Mouse (Mus musculus): ENCODE measurements at regions not wholly inside any gene's neighbourhood (a gene's known extent, or its start where the extent isn't known, plus 50 kb on each side); places are given as distances from the start of the nearest gene placed in this dataset.

DNA sequence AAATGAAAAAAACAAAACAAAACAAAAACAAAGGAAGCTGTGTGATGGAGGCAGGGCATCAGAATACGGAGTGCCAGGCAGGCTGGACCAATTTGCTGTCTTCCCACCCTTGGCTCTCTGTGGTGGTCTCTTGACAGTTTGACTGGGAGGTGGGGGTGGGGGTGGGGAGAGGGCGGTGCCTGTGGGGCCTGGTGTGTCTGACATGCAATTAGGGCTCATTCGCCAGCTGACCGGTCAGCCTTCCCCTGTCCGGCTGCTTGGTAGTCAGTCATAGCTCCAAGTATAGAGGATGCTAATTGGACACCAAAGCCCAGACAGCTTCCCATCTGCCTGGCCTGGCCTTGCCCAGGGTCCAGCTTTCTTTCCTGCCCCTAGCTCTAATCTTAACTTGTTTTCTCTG is 225.8 kb upstream of the 4930535I16Rik start:
- DNase-seq (ENCODE audit: low spot score in 2 of 2) = no peak
- intact Hi-C loops (cut with DNase I) = loop anchor here (2.0 to 5.0 kb wide), 4 partner anchors 55 to 519 kb away; no protein-coding TSS in a partner anchor

- DNase-seq (ENCODE audit: low spot score in 2 of 2) = peak; percentile 64 to 76
- intact Hi-C loops (cut with DNase I) = loop anchor here (2.0 to 5.0 kb wide), 4 partner anchors 56 to 519 kb away; no protein-coding TSS in a partner anchor
These were observed 225.4 kb upstream of the 4930535I16Rik start for GRCm38 (mm10) chr4:124143226-124143625.

DNA sequence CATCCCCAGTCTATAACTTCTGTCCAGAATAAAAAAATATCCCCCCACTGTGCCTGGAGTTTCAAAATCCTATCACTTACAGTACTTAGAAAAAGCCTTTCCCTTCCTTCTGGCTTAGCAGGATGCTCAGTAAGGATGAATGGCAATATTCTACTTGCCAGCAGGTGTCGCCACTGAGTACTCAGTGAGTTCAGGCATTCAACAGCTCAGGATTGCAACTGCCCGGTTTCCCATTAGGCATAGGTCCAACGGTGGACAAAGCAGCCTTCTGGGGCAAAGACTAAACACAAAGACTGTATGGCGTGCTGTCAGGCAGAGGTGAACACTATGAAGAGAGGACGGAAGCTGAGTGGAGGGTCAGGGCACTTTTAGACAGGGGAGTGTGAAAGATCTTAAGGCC is 224.3 kb upstream of the 4930535I16Rik start:
- DNase-seq (ENCODE audit: low spot score in 2 of 2) = peak; percentile 95 to 97
- intact Hi-C loops (cut with DNase I) = loop anchor here (2.0 to 5.0 kb wide), 4 partner anchors 57 to 520 kb away; no protein-coding TSS in a partner anchor

- intact Hi-C loops (cut with DNase I) = no loop called here
- peak; percentile 40 to 42 for DNase-seq (ENCODE audit: low spot score in 2 of 2)
These were observed 217.3 kb upstream of the 4930535I16Rik start for GRCm38 (mm10) chr4:124135165-124135470.

DNA sequence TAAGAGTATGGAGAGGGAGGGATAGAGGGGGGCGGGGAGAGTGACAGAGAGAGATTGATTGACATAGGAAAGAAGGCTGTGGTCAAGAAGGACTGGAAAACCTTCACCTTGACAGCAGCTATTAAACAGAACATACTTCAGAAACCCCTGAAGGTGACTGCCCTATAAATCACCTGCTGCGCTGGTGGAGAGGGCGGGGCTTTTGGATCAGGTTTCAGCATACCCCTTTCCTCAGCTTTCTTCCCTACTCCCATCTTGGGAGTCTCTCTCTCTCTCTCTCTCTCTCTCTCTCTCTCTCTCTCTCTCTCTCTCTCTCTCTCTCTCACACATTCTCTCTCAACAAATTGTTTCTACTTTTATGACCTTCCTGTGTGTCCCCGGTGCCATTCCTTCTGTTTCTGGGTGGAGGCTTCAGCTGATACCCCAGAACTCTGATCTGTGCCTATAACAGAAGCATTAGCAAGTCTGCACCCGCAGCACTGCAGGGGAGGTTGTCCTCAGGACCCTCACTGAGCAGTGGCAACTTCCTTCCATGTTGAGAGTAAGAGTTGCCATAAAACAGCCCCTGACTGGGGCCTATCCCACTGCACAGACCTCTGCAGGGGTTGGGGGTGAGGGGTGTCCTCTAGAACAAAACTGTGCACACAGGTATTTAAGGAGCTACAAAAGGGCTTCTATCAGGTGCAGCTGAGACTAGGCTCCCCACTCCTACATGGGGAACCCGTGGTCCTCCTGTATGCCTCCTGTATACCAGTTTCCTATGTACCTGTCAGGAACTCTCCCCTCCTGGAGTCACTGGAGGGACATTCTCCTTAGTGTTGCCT is 216.7 kb upstream of the 4930535I16Rik start:
- no peak for DNase-seq (ENCODE audit: low spot score in 2 of 2)
- intact Hi-C loops (cut with DNase I) = no loop called here

DNA sequence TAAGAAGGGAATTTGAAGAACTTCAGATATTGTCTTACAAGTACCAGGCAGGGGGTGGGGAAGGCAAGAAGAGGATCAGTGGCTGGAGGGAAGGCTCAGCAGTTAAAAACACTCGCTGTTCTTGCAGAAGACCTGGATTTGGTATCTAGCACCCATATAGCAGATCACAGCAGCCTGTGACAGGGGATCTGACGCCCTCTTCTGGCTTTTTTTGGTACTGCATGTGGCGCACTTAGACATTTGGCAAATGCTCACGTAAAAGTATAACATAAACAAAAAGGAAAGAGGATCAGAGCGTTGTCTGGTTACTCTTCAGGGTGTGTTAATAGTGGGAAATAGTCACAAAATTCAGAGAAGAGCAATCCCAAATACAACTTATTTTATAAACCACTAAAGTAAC is 213.1 kb upstream of the 4930535I16Rik start:
- intact Hi-C loops (cut with DNase I) = no loop called here
- DNase-seq (ENCODE audit: low spot score in 2 of 2) = no peak

DNA sequence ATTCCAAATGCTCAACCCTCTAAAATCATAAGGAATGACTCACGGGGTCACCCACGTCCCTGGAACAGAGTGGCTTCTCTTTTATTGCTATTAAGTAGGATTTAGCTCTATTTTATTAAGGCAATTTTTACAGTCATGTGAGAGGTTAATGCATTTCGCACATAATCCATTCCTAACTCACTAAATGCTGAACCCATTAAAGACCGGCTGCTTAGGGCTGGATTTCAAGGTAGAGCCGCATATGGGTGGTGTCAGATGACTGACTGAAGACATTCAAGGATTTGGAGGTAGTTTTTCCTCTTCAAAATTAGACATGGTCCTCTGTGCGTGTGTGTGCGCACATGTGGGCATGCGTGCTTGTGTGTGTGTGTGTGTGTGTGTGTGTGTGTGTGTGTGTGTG is 208.4 kb upstream of the 4930535I16Rik start:
- intact Hi-C loops (cut with DNase I) = no loop called here
- no peak for DNase-seq (ENCODE audit: low spot score in 2 of 2)

DNA sequence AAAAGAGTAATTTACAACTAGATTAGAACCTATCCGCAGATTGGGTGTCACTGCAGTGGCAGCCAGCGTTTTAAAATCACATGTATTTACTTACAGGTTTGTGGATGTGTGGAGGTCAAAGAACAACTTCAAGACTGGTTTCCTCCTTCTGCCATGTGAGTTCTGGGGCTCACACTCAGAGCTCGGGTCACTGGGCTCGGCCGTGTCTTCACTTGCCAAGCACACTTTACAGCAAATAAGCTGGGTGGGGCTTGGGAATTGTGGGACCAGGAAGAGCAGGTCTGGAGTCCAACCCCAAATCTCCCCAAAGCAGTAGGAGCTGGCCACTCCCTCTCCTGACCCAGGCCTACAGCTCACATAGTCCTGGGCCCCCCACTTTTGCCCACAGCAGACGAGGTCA is 202.5 kb upstream of the 4930535I16Rik start:
- DNase-seq (ENCODE audit: low spot score in 2 of 2) = no peak
- intact Hi-C loops (cut with DNase I) = no loop called here

DNA sequence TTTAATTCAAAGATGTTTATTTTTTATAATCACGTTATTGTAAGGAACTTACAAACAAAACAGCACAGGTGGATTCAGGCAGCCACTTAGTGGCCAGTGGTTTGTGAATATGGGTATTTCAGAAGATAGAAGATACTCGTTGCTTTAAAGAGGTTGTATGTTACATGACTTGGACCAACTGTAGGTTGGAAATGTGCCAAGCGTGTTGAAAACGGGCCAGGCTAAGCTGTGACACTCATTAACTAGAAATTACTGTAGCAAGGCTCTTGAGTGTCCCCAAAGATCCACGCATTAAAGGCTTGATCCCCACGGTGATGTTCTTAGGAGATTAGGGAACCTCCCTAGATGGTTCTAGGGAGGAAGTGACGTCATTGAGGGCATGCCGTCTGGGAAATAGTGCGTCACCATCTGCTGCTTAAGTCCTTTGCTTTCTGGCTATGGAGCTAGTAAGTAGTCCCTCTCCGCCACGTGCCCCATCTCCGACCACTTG is 196.1 kb upstream of the 4930535I16Rik start:
- DNase-seq (ENCODE audit: low spot score in 2 of 2) = no peak
- intact Hi-C loops (cut with DNase I) = no loop called here

DNA sequence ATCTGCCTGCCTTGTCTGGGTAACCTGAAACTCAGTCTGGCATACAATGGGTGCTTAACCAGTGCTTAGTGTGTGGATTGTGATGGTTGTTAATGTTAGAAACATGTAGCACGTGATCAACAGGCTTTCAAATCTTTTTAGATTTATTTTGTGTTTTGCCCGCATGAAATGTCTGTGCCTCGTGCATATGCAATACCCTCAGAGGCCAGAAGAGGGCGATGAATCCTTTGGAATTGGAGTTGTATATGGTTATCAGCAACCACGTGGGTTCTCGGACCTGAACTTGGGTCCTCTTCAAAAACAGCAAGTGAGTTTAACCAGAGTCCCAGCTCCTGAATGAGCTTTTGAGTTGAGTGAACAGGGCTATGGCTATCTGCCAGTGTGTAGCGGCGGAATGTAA is 192.9 kb upstream of the 4930535I16Rik start:
- peak in 1 of 2 experiments; percentile 7 for DNase-seq (ENCODE audit: low spot score in 2 of 2)
- intact Hi-C loops (cut with DNase I) = no loop called here

GRCm38 (mm10) chr4:124109371-124109770 is 191.5 kb upstream of the 4930535I16Rik start:
- intact Hi-C loops (cut with DNase I) = no loop called here

DNA sequence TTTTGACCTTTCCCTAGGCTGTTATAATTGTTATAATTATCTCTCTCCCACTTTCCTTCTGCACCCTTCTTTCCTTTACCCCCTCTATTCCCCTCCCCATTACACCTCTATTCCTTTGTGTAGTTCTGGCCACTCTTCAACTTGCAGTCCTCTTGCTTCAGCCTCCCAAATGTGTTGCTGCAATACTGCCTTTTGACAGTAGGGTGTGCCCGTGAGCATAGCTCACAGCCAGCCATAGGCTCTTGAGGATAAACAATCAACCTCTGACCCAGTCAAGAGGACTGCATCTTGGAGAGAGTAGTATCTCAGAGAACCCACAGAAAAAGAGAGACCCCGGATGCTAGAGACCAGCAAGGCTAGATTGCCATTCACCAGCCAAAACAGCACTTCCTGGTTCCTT is 184.9 kb upstream of the 4930535I16Rik start:
- DNase-seq (ENCODE audit: low spot score in 2 of 2) = no peak
- intact Hi-C loops (cut with DNase I) = no loop called here

More at GRCm38 (mm10) chr4:124109371-124109770, 191.5 kb upstream of the 4930535I16Rik start:
- peak; percentile 25 to 41 for DNase-seq (ENCODE audit: low spot score in 2 of 2)

DNA sequence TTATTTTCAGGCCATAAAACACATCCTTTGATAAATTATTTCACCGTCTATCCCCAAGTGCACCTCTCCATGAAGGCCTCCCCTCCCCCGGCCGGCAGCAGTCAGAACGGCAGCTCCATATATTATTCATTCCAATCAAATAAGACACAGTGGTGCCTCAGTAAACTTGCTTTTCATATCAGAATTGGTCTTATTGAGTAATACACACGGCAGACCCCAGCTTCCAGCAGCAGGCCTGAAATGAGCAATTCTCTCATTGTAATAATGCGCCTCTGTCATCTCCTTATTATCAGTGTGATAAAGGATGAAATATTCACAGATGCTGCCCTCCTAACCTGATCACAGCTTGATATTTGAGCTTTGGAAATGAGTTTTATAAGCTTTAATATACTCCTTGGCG is 169.0 kb upstream of the 4930535I16Rik start:
- DNase-seq (ENCODE audit: low spot score in 2 of 2) = no peak
- intact Hi-C loops (cut with DNase I) = no loop called here

DNA sequence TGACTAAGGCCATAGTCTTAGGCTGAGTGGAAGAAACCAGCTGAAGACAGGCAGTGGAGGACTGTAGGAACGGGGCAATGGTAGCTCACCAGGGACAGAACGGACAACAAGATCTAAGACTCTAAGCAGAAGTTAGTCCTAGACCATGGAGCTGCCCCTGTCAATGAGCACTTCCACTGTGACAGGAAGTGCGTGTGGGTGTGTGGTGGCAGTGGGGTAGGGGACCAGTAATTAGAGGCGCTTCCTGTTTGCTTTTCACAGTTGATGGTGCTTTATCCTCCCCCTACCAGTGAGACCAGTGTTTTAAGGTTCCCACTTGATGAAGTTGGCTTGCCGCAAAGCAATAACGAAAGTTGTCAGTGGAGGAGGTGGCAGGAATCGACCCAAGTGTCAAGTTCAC is 168.4 kb upstream of the 4930535I16Rik start:
- intact Hi-C loops (cut with DNase I) = no loop called here
- no peak for DNase-seq (ENCODE audit: low spot score in 2 of 2)

GRCm38 (mm10) chr4:124079603-124080002 is 161.8 kb upstream of the 4930535I16Rik start:
- intact Hi-C loops (cut with DNase I) = no loop called here
- no peak for DNase-seq (ENCODE audit: low spot score in 2 of 2)

GRCm38 (mm10) chr4:124075551-124075950 is 157.7 kb upstream of the 4930535I16Rik start:
- intact Hi-C loops (cut with DNase I) = no loop called here
- no peak for DNase-seq (ENCODE audit: low spot score in 2 of 2)

DNA sequence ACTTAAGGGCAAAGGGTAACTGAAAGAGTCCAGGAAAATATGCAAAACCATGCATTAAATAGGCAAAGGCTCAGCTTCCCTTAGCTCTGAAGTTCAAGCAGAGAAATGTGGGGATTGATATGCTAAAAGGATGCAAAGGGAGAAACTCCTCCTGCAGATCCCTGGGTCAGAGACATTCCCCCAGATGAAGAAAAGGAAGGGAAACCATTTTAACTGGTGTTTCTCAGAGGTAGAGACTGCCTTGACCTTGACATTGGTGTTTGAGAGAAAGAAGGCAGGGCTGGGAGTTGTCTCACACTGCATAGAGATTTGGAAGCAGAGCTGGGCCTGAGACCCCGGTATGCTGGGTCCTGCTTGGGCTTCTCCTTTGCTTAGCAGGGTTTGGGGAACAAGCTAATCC is 155.8 kb upstream of the 4930535I16Rik start:
- no peak for DNase-seq (ENCODE audit: low spot score in 2 of 2)
- intact Hi-C loops (cut with DNase I) = no loop called here

GRCm38 (mm10) chr4:124064601-124065000 is 146.8 kb upstream of the 4930535I16Rik start:
- intact Hi-C loops (cut with DNase I) = no loop called here
- DNase-seq (ENCODE audit: low spot score in 2 of 2) = no peak

- intact Hi-C loops (cut with DNase I) = no loop called here
These were observed 145.7 kb upstream of the 4930535I16Rik start for GRCm38 (mm10) chr4:124063269-124064100.

DNA sequence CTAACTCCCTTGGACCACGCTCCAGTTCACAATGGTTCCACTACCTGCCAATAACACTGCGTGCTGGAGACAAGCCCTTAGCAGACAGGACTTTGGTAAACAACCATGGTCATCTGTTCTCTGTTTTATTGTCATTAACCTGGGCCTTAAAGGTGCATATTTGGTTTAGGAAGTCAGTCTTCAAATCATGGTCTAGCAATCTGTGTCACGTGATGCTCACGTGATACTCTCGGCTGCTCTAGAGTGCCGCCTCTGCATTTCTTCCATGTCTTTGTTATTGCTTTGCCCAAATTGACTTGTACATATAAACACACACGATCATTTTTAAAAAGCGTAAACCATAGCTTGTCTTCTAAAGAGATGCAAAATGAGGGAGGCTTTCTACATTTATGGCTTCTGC is 139.8 kb upstream of the 4930535I16Rik start:
- no peak for DNase-seq (ENCODE audit: low spot score in 2 of 2)
- intact Hi-C loops (cut with DNase I) = no loop called here

More at GRCm38 (mm10) chr4:124063269-124064100, 145.7 kb upstream of the 4930535I16Rik start:
- DNase-seq (ENCODE audit: low spot score in 2 of 2) = no peak
